Mouse (Mus musculus) stomach, postnatal 0 days (tissue): Measurements from ENCODE around the gene Srebf2. TPM values are rescaled to one million over a fixed set of nuclear protein-coding genes. Genes with fewer than 3 reads are reported as not detected.
A peak's percentile ranks its signal among the peaks of the same experiment; 100 is the strongest.
"Not testable (repeated sequence)": the region's sequence is repeated elsewhere in the genome, so short reads cannot be mapped to it uniquely, and the experiment has no call there.

Experiments
- ATAC-seq: fragments of 200-750 bp; cut with Nextera tagmentation; 2 replicates; pipeline ENCODE4 v1.8.0; 2017; ENCODE audit not compliant: low FRiP score, low TSS enrichment
- DNase-seq: peaks from one replicate; pipeline ENCODE4 v3.0.0-alpha.2; 2016; ENCODE audit warnings: low spot score
- H3K27ac ChIP-seq: fragments of 300-500 bp; sonication (generic); replicated peaks from 2 replicates; pipeline ENCODE4 v1.5.1; 2014; ENCODE audit warnings: mild to moderate bottlenecking, control low read depth
- H3K27me3 ChIP-seq: fragments of 300-500 bp; sonication (generic); 2 replicates; pipeline ENCODE4 v1.6.1; 2014; ENCODE audit warnings: low read length; ENCODE audit not compliant: control insufficient read depth, insufficient read depth
- H3K36me3 ChIP-seq: fragments of 300-500 bp; sonication (generic); 2 replicates; pipeline ENCODE4 v1.6.1; 2014; ENCODE audit warnings: low read length, mixed read lengths; ENCODE audit not compliant: control insufficient read depth, insufficient read depth
- H3K4me1 ChIP-seq: fragments of 300-500 bp; sonication (generic); replicated peaks from 2 replicates; pipeline ENCODE4 v1.6.1; 2014; ENCODE audit warnings: antibody characterized with exemption; ENCODE audit not compliant: control insufficient read depth, insufficient read depth
- H3K4me2 ChIP-seq: fragments of 300-500 bp; sonication (generic); replicated peaks from 2 replicates; pipeline ENCODE4 v1.6.1; 2014; ENCODE audit warnings: low read depth, mild to moderate bottlenecking, control low read depth, moderate library complexity
- H3K4me3 ChIP-seq: fragments of 300-500 bp; sonication (generic); 2 replicates; pipeline ENCODE4 v1.5.1; 2014; ENCODE audit warnings: low read depth, low read length, control low read depth
- H3K9ac ChIP-seq: fragments of 300-500 bp; sonication (generic); 2 replicates; pipeline ENCODE4 v1.6.1; 2014; ENCODE audit warnings: mild to moderate bottlenecking, low read length, control low read depth, mixed read lengths
- H3K9me3 ChIP-seq: fragments of 300-500 bp; sonication (generic); 2 replicates; pipeline ENCODE4 v1.6.1; 2016; ENCODE audit warnings: low read length; ENCODE audit not compliant: control insufficient read depth
- CTCF ChIP-seq: IDR thresholded peaks from 2 replicates; pipeline ENCODE4 v1.5.1; 2016; ENCODE audit warnings: antibody characterized with exemption, low read depth, mild to moderate bottlenecking, moderate library complexity
- EP300 ChIP-seq: optimal IDR thresholded peaks from 2 replicates; pipeline ENCODE3; 2016; ENCODE audit warnings: antibody characterized with exemption
- WGBS: fragments of 180-500 bp; shearing (Covaris S2); extraction: QIAGEN DNeasy Blood & Tissue Kit; methylation state at CpG from one replicate; pipeline ENCODE4 v1.1.7; 2014; 5-methylcytosine and 5-hydroxymethylcytosine counted together
- polyA plus RNA-seq: library from polyadenylated mRNA; unstranded; fragments of >200 nt; fragmentation: Nextera tagmentation; extraction: Ambion mirVana; gene quantifications from 2 replicates; pipeline ENCODE4 v1.2.1, GENCODE M21; 2015

Srebf2 gene
- 119 and 127 TPM in 2 replicates for polyA plus RNA-seq

GRCm38 (mm10) chr15:82146770-82147610, at the start of gene Srebf2:
Gene Srebf2, plus strand, starts transcription at chr15:82147181.
- H3K4me2 ChIP-seq = peak within 1 kb of the TSS; percentile 82
- H3K9ac ChIP-seq = peak within 1 kb of the TSS; percentile 91
- H3K4me1 ChIP-seq = 0 out of 2 replicates have a peak, but pooled peaks cover 5% of the 10 kb centered on the region
- ATAC-seq (peak; percentile 97), DNase-seq (peak; percentile 100)
- peak within 1 kb of the TSS; percentile 98 for H3K27ac ChIP-seq
- H3K27me3 ChIP-seq = no peaks in the 10 kb centered on the region
- under 1% methylated on average over 54 of the region's 79 CpGs for WGBS
- no peaks in the 10 kb centered on the region for H3K9me3 ChIP-seq
- no peaks in the 10 kb centered on the region for H3K36me3 ChIP-seq
- TF ChIP-seq CTCF (peak; percentile 20), EP300 (peak; percentile 78)
- peak within 1 kb of the TSS; percentile 93 for H3K4me3 ChIP-seq

- no peak overlapping the region for H3K4me2 ChIP-seq
- H3K27me3 ChIP-seq = no peaks in the 10 kb centered on the region
These were observed 39.9 kb upstream of the Srebf2 start for GRCm38 (mm10) chr15:82106953-82107555.

GRCm38 (mm10) chr15:82120544-82120943, 26.4 kb upstream of the Srebf2 start:
- no peaks in the 10 kb centered on the region for H3K4me1 ChIP-seq
- TF ChIP-seq CTCF = no peak
- TF ChIP-seq EP300 = no peak
- H3K27me3 ChIP-seq = no peaks in the 10 kb centered on the region
- H3K9ac ChIP-seq = no peak overlapping the region
- H3K27ac ChIP-seq = no peak overlapping the region
- no peaks in the 10 kb centered on the region for H3K9me3 ChIP-seq
- ATAC-seq (no peak), DNase-seq (no peak)
- 73% methylated on average over 8 of the region's 8 CpGs for WGBS
- no peaks in the 10 kb centered on the region for H3K36me3 ChIP-seq
- no peak overlapping the region for H3K4me2 ChIP-seq
- H3K4me3 ChIP-seq = no peak overlapping the region

More at GRCm38 (mm10) chr15:82106953-82107555, 39.9 kb upstream of the Srebf2 start:
- peak; percentile 58 for DNase-seq
- Histone ChIP-seq H3K4me3 (no peak overlapping the region), H3K4me1 (no peaks in the 10 kb centered on the region), H3K27ac (no peak overlapping the region), H3K9me3 (no peaks in the 10 kb centered on the region), H3K9ac (no peak overlapping the region), H3K36me3 (no peaks in the 10 kb centered on the region)
- TF ChIP-seq CTCF (peak; percentile 83), EP300 (no peak)
- 24% methylated on average over 8 of the region's 8 CpGs for WGBS
- ATAC-seq = no peak; the same call in 1 of the 2 replicates

GRCm38 (mm10) chr15:82126690-82127089, 20.3 kb upstream of the Srebf2 start:
- H3K9me3 ChIP-seq, H3K27ac ChIP-seq, DNase-seq, H3K27me3 ChIP-seq, H3K9ac ChIP-seq, H3K4me3 ChIP-seq, H3K4me1 ChIP-seq, ATAC-seq, H3K36me3 ChIP-seq: not testable (repeated sequence)
- H3K4me2 ChIP-seq = peak overlapping the region; percentile 91; the same call in 1 of the 2 replicates
- 76% methylated on average over 4 of the region's 4 CpGs for WGBS

- H3K36me3 ChIP-seq = peaks cover 3% of the 10 kb centered on the region
- no peak for TF ChIP-seq EP300
- no peak for TF ChIP-seq CTCF
- under 1% methylated on average over 69 of the region's 74 CpGs for WGBS
These were observed 19.3 kb upstream of the Srebf2 start, which contains the start of gene Ccdc134 for GRCm38 (mm10) chr15:82127426-82128374. Gene Ccdc134, plus strand, starts transcription at chr15:82127922.

More at GRCm38 (mm10) chr15:82127426-82128374, 19.3 kb upstream of the Srebf2 start, which contains the start of gene Ccdc134:
- Histone ChIP-seq H3K9ac (peak within 1 kb of the TSS; percentile 81), H3K27ac (peak within 1 kb of the TSS; percentile 84), H3K4me3 (peak within 1 kb of the TSS; percentile 64), H3K4me2 (peak within 1 kb of the TSS; percentile 91), H3K4me1 (no peaks in the 10 kb centered on the region), H3K27me3 (no peaks in the 10 kb centered on the region), H3K9me3 (no peaks in the 10 kb centered on the region)
- DNase-seq (peak; percentile 97), ATAC-seq (peak; percentile 100)
